Mouse (Mus musculus) liver, adult (tissue): ENCODE measurements around the gene Kcnj14.

Experiments used
- GATA4 ChIP-seq: IDR thresholded peaks from 2 replicates; pipeline ENCODE4 v1.6.1; 2014; ENCODE audit warnings: mild to moderate bottlenecking, low read length; ENCODE audit not compliant: insufficient replicate concordance

The Kcnj14 gene

GRCm38 (mm10) chr7:45824598-45824997 lies at the start of gene Kcnj14:
TSS of gene Kcnj14 (minus strand) at chr7:45824782.
- TF ChIP-seq GATA4 = no peak

GRCm38 (mm10) chr7:45873061-45873947 lies 48.7 kb upstream of the Kcnj14 start:
- TF ChIP-seq GATA4 = no peak

GRCm38 (mm10) chr7:45872624-45873023 lies 48.0 kb upstream of the Kcnj14 start, which contains the start of gene Kdelr1:
TSS of gene Kdelr1 (plus strand) at chr7:45872772.
- TF ChIP-seq GATA4 = no peak

- TF ChIP-seq GATA4 = no peak
Measured at GRCm38 (mm10) chr7:45870282-45871058, 45.9 kb upstream of the Kcnj14 start.

- no peak for TF ChIP-seq GATA4
Measured at GRCm38 (mm10) chr7:45869787-45870186, 45.2 kb upstream of the Kcnj14 start.

- no peak for TF ChIP-seq GATA4
Measured at GRCm38 (mm10) chr7:45869107-45869670, 44.6 kb upstream of the Kcnj14 start.

GRCm38 (mm10) chr7:45867871-45868270 lies 43.3 kb upstream of the Kcnj14 start:
- no peak for TF ChIP-seq GATA4

- TF ChIP-seq GATA4 = no peak; the same call in 1 of the 2 replicates
Measured at GRCm38 (mm10) chr7:45865925-45866910, 41.6 kb upstream of the Kcnj14 start.

- TF ChIP-seq GATA4 = no peak
Measured at GRCm38 (mm10) chr7:45864435-45864834, 39.9 kb upstream of the Kcnj14 start.

GRCm38 (mm10) chr7:45862804-45863203 lies 38.2 kb upstream of the Kcnj14 start:
- TF ChIP-seq GATA4 = no peak

- TF ChIP-seq GATA4 = no peak
Measured at GRCm38 (mm10) chr7:45859008-45859407, 34.4 kb upstream of the Kcnj14 start.

GRCm38 (mm10) chr7:45856950-45857901 lies 32.6 kb upstream of the Kcnj14 start:
- TF ChIP-seq GATA4 = no peak

- TF ChIP-seq GATA4 = no peak
Measured at GRCm38 (mm10) chr7:45853089-45853488, 28.5 kb upstream of the Kcnj14 start.

GRCm38 (mm10) chr7:45850661-45851060 lies 26.1 kb upstream of the Kcnj14 start:
- no peak for TF ChIP-seq GATA4
